Mouse (Mus musculus) kidney, postnatal 36 days (tissue): ENCODE measurements around the gene Saa1.
A peak's percentile ranks its signal among the peaks of the same experiment; 100 is the strongest.

Experiments used
- DNase-seq, 2 experiments: peaks; one replicate each; pipeline ENCODE4 v3.0.0; 2021 to 2022; ENCODE audit warnings: mixed read lengths in 2 of 2

Saa1 gene

GRCm38 (mm10) chr7:46716897-46717296, 25.9 kb downstream of the Saa1 start:
- DNase-seq, result peak; percentile 39 to 64

- DNase-seq, result no peak
These were observed 27.2 kb downstream of the Saa1 start, which contains the start of gene Saa3 for GRCm38 (mm10) chr7:46715600-46715999. Gene Saa3, minus strand, starts transcription at chr7:46715700.

- peak; percentile 44 to 77 for DNase-seq
These were observed 28.3 kb downstream of the Saa1 start for GRCm38 (mm10) chr7:46714518-46714917.

GRCm38 (mm10) chr7:46712250-46712649, 30.5 kb downstream of the Saa1 start:
- DNase-seq, result no peak

GRCm38 (mm10) chr7:46710390-46710844, 32.4 kb downstream of the Saa1 start, which contains the start of gene Saal1:
Gene Saal1, minus strand, starts transcription at chr7:46710680.
- peak; percentile 84 to 95 for DNase-seq

GRCm38 (mm10) chr7:46700521-46701025, 42.2 kb downstream of the Saa1 start:
- DNase-seq, result no peak

- DNase-seq, result no peak
These were observed 46.0 kb downstream of the Saa1 start for GRCm38 (mm10) chr7:46696754-46697153.
